Mouse (Mus musculus): Measurements from ENCODE around the gene Klhl35.

GRCm38 (mm10) chr7:99421006-99421405, 44.8 kb upstream of the Klhl35 start:
- TF ChIP-seq GATA1 (IDR thresholded peaks at IDR 0.05; ENCODE audit: borderline replicate concordance, low read length) = no peak
- no peak for TF ChIP-seq FLI1 (IDR thresholded peaks at IDR 0.05; ENCODE audit: low read length)

All from megakaryocyte, embryonic 14.5 days (primary cell).